Mouse (Mus musculus) embryonic facial prominence, embryonic 12.5 days (tissue): ENCODE data around the gene Mreg. TPM values are rescaled to one million over a fixed set of nuclear protein-coding genes. Genes with fewer than 3 reads are reported as not detected.
"Not testable (repeated sequence)": the region's sequence is repeated elsewhere in the genome, so short reads cannot be mapped to it uniquely, and the experiment has no call there.

ENCODE experiments used
- ATAC-seq: fragments of 200-750 bp; cut with Nextera tagmentation; 2 replicates; pipeline ENCODE4 v1.8.0; 2017; ENCODE audit not compliant: insufficient number of reproducible peaks, insufficient read depth, low FRiP score, low TSS enrichment
- H3K27ac ChIP-seq: fragments of 300-500 bp; sonication (generic); 2 replicates; pipeline ENCODE4 v1.5.1; 2016; ENCODE audit warnings: mild to moderate bottlenecking
- H3K27me3 ChIP-seq: fragments of 300-500 bp; sonication (generic); 2 replicates; pipeline ENCODE4 v1.6.1; 2016; ENCODE audit warnings: mild to moderate bottlenecking, moderate library complexity
- H3K36me3 ChIP-seq: fragments of 300-500 bp; sonication (generic); 2 replicates; pipeline ENCODE4 v1.6.1; 2016; ENCODE audit warnings: mild to moderate bottlenecking
- H3K4me1 ChIP-seq: fragments of 300-500 bp; sonication (generic); 2 replicates; pipeline ENCODE4 v1.6.1; 2016
- H3K4me2 ChIP-seq: fragments of 300-500 bp; sonication (generic); replicated peaks from 2 replicates; pipeline ENCODE4 v1.6.1; 2016; ENCODE audit warnings: mild to moderate bottlenecking, moderate library complexity
- H3K4me3 ChIP-seq: fragments of 300-500 bp; sonication (generic); 2 replicates; pipeline ENCODE4 v1.5.1; 2016; ENCODE audit warnings: mild to moderate bottlenecking
- H3K9ac ChIP-seq: fragments of 300-500 bp; sonication (generic); 2 replicates; pipeline ENCODE4 v1.6.1; 2016; ENCODE audit warnings: mild to moderate bottlenecking, moderate library complexity
- H3K9me3 ChIP-seq: fragments of 300-500 bp; sonication (generic); 2 replicates; pipeline ENCODE4 v1.6.1; 2016; ENCODE audit warnings: mild to moderate bottlenecking, moderate library complexity
- WGBS: fragments of 180-500 bp; shearing (Covaris S2); methylation state at CpG from one replicate; pipeline ENCODE4 v1.1.7; 2016; 5-methylcytosine and 5-hydroxymethylcytosine counted together
- polyA plus RNA-seq: library from polyadenylated mRNA; unstranded; fragments of >200 nt; fragmentation: Nextera tagmentation; extraction: Ambion mirVana; gene quantifications from 2 replicates; pipeline ENCODE4 v1.2.1, GENCODE M21; 2016

Mreg gene
- polyA plus RNA-seq, 1 experiment from 2014 or later, result 13.3 TPM

GRCm38 (mm10) chr1:72226172-72226886 is 14.2 kb upstream of the Mreg start:
- peak overlapping the region; percentile 48 for H3K4me2 ChIP-seq
- H3K27me3 ChIP-seq, result peaks cover 22% of the 10 kb centered on the region
- H3K27ac ChIP-seq, result no peak overlapping the region
- ATAC-seq, result peak; percentile 84
- no peak overlapping the region for H3K4me3 ChIP-seq
- H3K36me3 ChIP-seq, result no peaks in the 10 kb centered on the region
- H3K4me1 ChIP-seq, result no peaks in the 10 kb centered on the region
- 2% methylated on average over 11 of the region's 18 CpGs for WGBS
- no peaks in the 10 kb centered on the region for H3K9me3 ChIP-seq
- no peak overlapping the region for H3K9ac ChIP-seq

GRCm38 (mm10) chr1:72225720-72226171 is 13.6 kb upstream of the Mreg start:
- H3K9ac ChIP-seq, H3K36me3 ChIP-seq, H3K4me1 ChIP-seq, H3K9me3 ChIP-seq, H3K27ac ChIP-seq: not testable (repeated sequence)
- ATAC-seq, result peak; percentile 79
- 1% methylated on average over 26 of the region's 31 CpGs for WGBS
- Histone ChIP-seq H3K27me3 (peaks cover 22% of the 10 kb centered on the region), H3K4me2 (peak overlapping the region; percentile 48), H3K4me3 (peak overlapping the region; percentile 37)

GRCm38 (mm10) chr1:72225054-72225718 is 13.1 kb upstream of the Mreg start:
- peaks cover 22% of the 10 kb centered on the region for H3K27me3 ChIP-seq
- peak overlapping the region; percentile 48 for H3K4me2 ChIP-seq
- H3K27ac ChIP-seq, result no peak overlapping the region
- ATAC-seq, result no peak
- peak overlapping the region; percentile 37 for H3K4me3 ChIP-seq
- H3K36me3 ChIP-seq, result no peaks in the 10 kb centered on the region
- H3K9ac ChIP-seq, result no peak overlapping the region
- H3K4me1 ChIP-seq, result no peaks in the 10 kb centered on the region
- WGBS, result 7% methylated on average over 13 of the region's 13 CpGs
- no peaks in the 10 kb centered on the region for H3K9me3 ChIP-seq

GRCm38 (mm10) chr1:72220008-72220407 is 7.9 kb upstream of the Mreg start:
- H3K9ac ChIP-seq, result no peak overlapping the region
- H3K4me2 ChIP-seq, result no peak overlapping the region
- H3K4me1 ChIP-seq, result no peaks in the 10 kb centered on the region
- H3K36me3 ChIP-seq, result no peaks in the 10 kb centered on the region
- 20% methylated on average over 4 of the region's 4 CpGs for WGBS
- peaks cover 19% of the 10 kb centered on the region for H3K27me3 ChIP-seq
- no peak overlapping the region for H3K4me3 ChIP-seq
- no peaks in the 10 kb centered on the region for H3K9me3 ChIP-seq
- no peak for ATAC-seq
- no peak overlapping the region for H3K27ac ChIP-seq

- Histone ChIP-seq H3K36me3 (no peaks in the 10 kb centered on the region), H3K9me3 (no peaks in the 10 kb centered on the region), H3K9ac (no peak overlapping the region), H3K4me1 (no peaks in the 10 kb centered on the region), H3K27me3 (peaks cover 10% of the 10 kb centered on the region), H3K27ac (no peak overlapping the region), H3K4me2 (no peak overlapping the region), H3K4me3 (no peak overlapping the region)
- WGBS, result 40% methylated on average over 2 of the region's 2 CpGs
- ATAC-seq, result no peak
Observed at GRCm38 (mm10) chr1:72219116-72219515, 7.0 kb upstream of the Mreg start.

- 65% methylated on average over 2 of the region's 2 CpGs for WGBS
- no peak for ATAC-seq
- no peak overlapping the region for H3K4me2 ChIP-seq
- H3K27me3 ChIP-seq, result peaks cover 6% of the 10 kb centered on the region; the same call in 1 of the 2 replicates
- H3K4me3 ChIP-seq, result no peak overlapping the region
- H3K9me3 ChIP-seq, result no peaks in the 10 kb centered on the region
- no peaks in the 10 kb centered on the region for H3K4me1 ChIP-seq
- no peak overlapping the region for H3K27ac ChIP-seq
- H3K9ac ChIP-seq, result no peak overlapping the region
- no peaks in the 10 kb centered on the region for H3K36me3 ChIP-seq
Observed at GRCm38 (mm10) chr1:72218626-72219025, 6.5 kb upstream of the Mreg start.

- WGBS, result 83% methylated on average over 7 of the region's 7 CpGs
Observed at GRCm38 (mm10) chr1:72216761-72217160, 4.7 kb upstream of the Mreg start.

GRCm38 (mm10) chr1:72215174-72215573 is 3.1 kb upstream of the Mreg start:
- ATAC-seq, result no peak
- Histone ChIP-seq H3K4me3 (no peak overlapping the region), H3K9me3 (no peaks in the 10 kb centered on the region), H3K9ac (no peak overlapping the region), H3K36me3 (no peaks in the 10 kb centered on the region), H3K4me1 (0 out of 2 replicates have a peak, but pooled peaks cover 4% of the 10 kb centered on the region), H3K27ac (0 out of 2 replicates have a peak overlapping the region, but pooled peaks have one; percentile 30), H3K4me2 (no peak overlapping the region), H3K27me3 (peaks cover 8% of the 10 kb centered on the region; the same call in 1 of the 2 replicates)
- 76% methylated on average over 4 of the region's 4 CpGs for WGBS

More at GRCm38 (mm10) chr1:72216761-72217160, 4.7 kb upstream of the Mreg start:
- H3K4me2 ChIP-seq, result no peak overlapping the region
- no peaks in the 10 kb centered on the region for H3K36me3 ChIP-seq
- H3K9me3 ChIP-seq, result no peaks in the 10 kb centered on the region
- no peak for ATAC-seq
- H3K4me1 ChIP-seq, result no peaks in the 10 kb centered on the region
- no peak overlapping the region for H3K4me3 ChIP-seq
- H3K9ac ChIP-seq, result no peak overlapping the region
- H3K27me3 ChIP-seq, result no peaks in the 10 kb centered on the region
- H3K27ac ChIP-seq, result no peak overlapping the region

GRCm38 (mm10) chr1:72214470-72214961 is 2.4 kb upstream of the Mreg start:
- no peak overlapping the region for H3K27ac ChIP-seq
- H3K27me3 ChIP-seq, result peaks cover 8% of the 10 kb centered on the region; the same call in 1 of the 2 replicates
- H3K9me3 ChIP-seq, result no peaks in the 10 kb centered on the region
- H3K9ac ChIP-seq, result no peak overlapping the region
- H3K4me3 ChIP-seq, result no peak overlapping the region
- no peak for ATAC-seq
- 52% methylated on average over 7 of the region's 7 CpGs for WGBS
- H3K36me3 ChIP-seq, result no peaks in the 10 kb centered on the region
- H3K4me1 ChIP-seq, result 0 out of 2 replicates have a peak, but pooled peaks cover 4% of the 10 kb centered on the region
- H3K4me2 ChIP-seq, result no peak overlapping the region

- Histone ChIP-seq H3K27ac (no peak overlapping the region), H3K4me1 (0 out of 2 replicates have a peak, but pooled peaks cover 4% of the 10 kb centered on the region), H3K9ac (no peak overlapping the region), H3K4me2 (no peak overlapping the region), H3K4me3 (no peak overlapping the region), H3K27me3 (peaks cover 8% of the 10 kb centered on the region; the same call in 1 of the 2 replicates), H3K9me3 (no peaks in the 10 kb centered on the region), H3K36me3 (no peaks in the 10 kb centered on the region)
- ATAC-seq, result no peak
- WGBS, result 89% methylated on average over 3 of the region's 3 CpGs
Observed at GRCm38 (mm10) chr1:72213954-72214353, 1.8 kb upstream of the Mreg start.

- no peak for ATAC-seq
- H3K9ac ChIP-seq, result peak overlapping the region; percentile 70; the same call in 1 of the 2 replicates
- H3K27ac ChIP-seq, result no peak overlapping the region
- H3K4me3 ChIP-seq, result peak overlapping the region; percentile 74
- H3K27me3 ChIP-seq, result peaks cover 8% of the 10 kb centered on the region; the same call in 1 of the 2 replicates
- 11% methylated on average over 17 of the region's 17 CpGs for WGBS
- 0 out of 2 replicates have a peak, but pooled peaks cover 4% of the 10 kb centered on the region for H3K4me1 ChIP-seq
- peak overlapping the region; percentile 95 for H3K4me2 ChIP-seq
- no peaks in the 10 kb centered on the region for H3K36me3 ChIP-seq
- H3K9me3 ChIP-seq, result no peaks in the 10 kb centered on the region
Observed at GRCm38 (mm10) chr1:72210803-72211679, 1.1 kb downstream of the Mreg start.
